7 mouse cellular contexts compared by ENCODE assay signal in the genomic region with DNA sequence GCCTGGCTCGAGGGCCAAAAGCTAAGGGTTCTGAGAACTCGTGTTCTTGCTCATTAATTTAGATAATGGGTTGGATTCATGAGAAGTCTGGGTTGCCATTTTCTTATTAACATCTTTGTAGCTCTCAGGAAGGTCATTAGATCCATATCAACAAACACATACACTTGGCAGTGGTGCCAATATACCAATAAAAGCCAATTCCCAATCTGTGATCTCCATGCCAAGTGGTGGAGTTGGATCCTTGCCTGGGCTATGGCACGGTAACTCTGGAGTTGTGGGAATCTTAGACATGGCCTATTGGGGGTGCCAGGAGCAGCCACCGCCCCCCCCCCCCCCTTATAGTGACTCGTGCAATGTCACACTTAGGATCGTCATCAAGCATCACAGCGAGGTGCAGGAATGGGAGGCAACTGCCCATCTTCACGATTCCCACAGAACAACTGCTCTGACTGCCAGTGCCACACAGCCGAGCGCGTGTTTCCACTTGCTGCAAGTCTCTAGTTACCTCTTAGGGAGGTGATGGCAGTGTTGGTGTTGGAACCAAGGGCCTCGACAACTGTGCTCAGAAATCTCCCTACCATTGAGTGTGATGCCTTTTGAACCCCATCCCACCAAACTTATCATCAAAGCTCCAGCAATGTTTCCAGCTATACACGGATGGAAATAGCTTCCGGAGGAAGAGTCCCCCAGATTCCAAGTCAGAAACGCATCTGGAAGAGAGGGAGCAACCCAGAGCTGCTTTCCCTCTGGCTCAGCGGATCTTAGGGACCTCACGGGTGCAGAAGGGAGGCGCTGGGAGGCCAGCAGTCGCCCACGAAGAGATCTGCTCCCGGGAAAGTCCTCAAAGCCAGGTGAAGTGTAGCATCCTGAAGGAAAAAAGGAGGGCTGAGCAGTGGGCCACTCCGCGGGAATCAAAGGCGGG. TPM values are rescaled to one million over a fixed set of nuclear protein-coding genes. Genes with fewer than 3 reads are reported as not detected.
DNase-seq lines count a peak whose midpoint lies in the region; ATAC-seq and TF ChIP-seq lines count a peak whose summit lies in the region.

No protein-coding gene starts in this region.

- H3K36me3 ChIP-seq in E14TG2a.4 (ENCODE audit: insufficient read depth, low read length), result no peaks in the 10 kb centered on the region
- no peaks in the 10 kb centered on the region for H3K36me3 ChIP-seq in liver, embryonic 15.5 days (replicated peaks)

- TF ChIP-seq CTCF in E14TG2a.4 (conservative IDR thresholded peaks at IDR 0.05; ENCODE audit: low read length), result no peak
- TF ChIP-seq CTCF in brain, embryonic 14.5 days (IDR thresholded peaks at IDR 0.05; ENCODE audit: borderline replicate concordance, extremely low read depth, insufficient read depth, insufficient read length), result no peak
- no peak for TF ChIP-seq CTCF in cerebellum, adult 2 months (IDR thresholded peaks at IDR 0.05; ENCODE audit: borderline replicate concordance, insufficient read depth, low read depth, low read length)

- no peak for TF ChIP-seq POLR2A in brain, embryonic 14.5 days (IDR thresholded peaks at IDR 0.05; ENCODE audit: borderline replicate concordance, extremely low read depth, insufficient read depth, insufficient read length, poor library complexity, severe bottlenecking)
- TF ChIP-seq POLR2A in cerebellum, adult 2 months (IDR thresholded peaks at IDR 0.05; ENCODE audit: borderline replicate concordance, insufficient read depth, low read length), result no peak

- H3K4me2 ChIP-seq in liver, embryonic 15.5 days, result peak overlapping the region; percentile 43

- no peak overlapping the region for H3K9ac ChIP-seq in liver, embryonic 15.5 days

- DNase-seq in brain, embryonic 14.5 days (ENCODE audit: low read depth), result peak; percentile 57
- peak; percentile 16 to 38 for DNase-seq in heart, postnatal 36 days
- DNase-seq in cerebellum, postnatal 4 days (ENCODE audit: low spot score in 2 of 2), result no peak
- DNase-seq in cerebellum, adult 2 months, result no peak
- no peak for DNase-seq in thymus, postnatal 14 days

- WGBS in liver, embryonic 15.5 days (ENCODE audit: insufficient replicate concordance), result 34% methylated on average over 24 of the region's 24 CpGs
- 39% methylated on average over 24 of the region's 24 CpGs for WGBS in cerebellum, adult 2 months

- peaks cover 53% of the 10 kb centered on the region for H3K4me1 ChIP-seq in E14TG2a.4 (replicated peaks; ENCODE audit: low read depth, low read length)
- H3K4me1 ChIP-seq in liver, embryonic 15.5 days (replicated peaks), result peaks cover 5% of the 10 kb centered on the region
- H3K4me1 ChIP-seq in cerebellum, adult 2 months (ENCODE audit: control insufficient read depth, insufficient read depth, low read length), result no peaks in the 10 kb centered on the region

- ATAC-seq in liver, embryonic 15.5 days (ENCODE audit: insufficient read depth), result no peak

- H3K27ac ChIP-seq in liver, embryonic 15.5 days (replicated peaks), result 0 out of 2 replicates have a peak overlapping the region, but pooled peaks have one; percentile 19
- no peak overlapping the region for H3K27ac ChIP-seq in cerebellum, adult 2 months (ENCODE audit: insufficient read depth, low read length)

- intact Hi-C loops in heart, postnatal 36 days (cut with DNase I), result loop anchor here (1.0 to 10.0 kb wide), 3 partner anchors 29 to 100 kb away; a partner anchor contains a TSS

- H3K9me3 ChIP-seq in E14TG2a.4 (ENCODE audit: low read length), result no peaks in the 10 kb centered on the region
- no peaks in the 10 kb centered on the region for H3K9me3 ChIP-seq in liver, embryonic 15.5 days (replicated peaks)

- peak overlapping the region; percentile 48; the same call in 1 of the 2 replicates for H3K4me3 ChIP-seq in E14TG2a.4 (replicated peaks; ENCODE audit: low read length)
- no peak overlapping the region for H3K4me3 ChIP-seq in liver, embryonic 15.5 days (replicated peaks)
- H3K4me3 ChIP-seq in cerebellum, adult 2 months (replicated peaks; ENCODE audit: insufficient read depth, low read depth, low read length), result no peak overlapping the region

- peaks cover 27% of the 10 kb centered on the region for H3K27me3 ChIP-seq in E14TG2a.4 (ENCODE audit: insufficient read depth, low read length)
- H3K27me3 ChIP-seq in liver, embryonic 15.5 days, result peaks cover 41% of the 10 kb centered on the region
- H3K27me3 ChIP-seq in cerebellum, adult 2 months (ENCODE audit: control insufficient read depth, insufficient read depth, low read length), result no peaks in the 10 kb centered on the region

RNA-seq across cellular contexts. Expression of a gene that starts 46.8 kb away (rescaled TPM):
- 12.2 and 20.0 TPM in 2 replicates for polyA plus RNA-seq in brain, embryonic 14.5 days (2012; rRNA removed)
- 10 to 100 TPM; 26.8 to 28.8 TPM for total RNA-seq in heart, postnatal 36 days (2021)
- 4.6 and 5.3 TPM in 2 replicates for polyA plus RNA-seq in liver, embryonic 15.5 days (2015; fragmentation: Nextera tagmentation; extraction: Ambion mirVana)
- polyA plus RNA-seq in cerebellum, adult 2 months (2012; rRNA removed), result 24.3 and 24.4 TPM in 2 replicates

RNA-seq across cellular contexts. Expression of a gene that starts 50.8 kb away (rescaled TPM):
- polyA plus RNA-seq in brain, embryonic 14.5 days (2012; rRNA removed), result 0.59 and 1.0 TPM in 2 replicates
- not detected for total RNA-seq in heart, postnatal 36 days (2021)
- 0.02 and 0.03 TPM in 2 replicates for polyA plus RNA-seq in liver, embryonic 15.5 days (2015; fragmentation: Nextera tagmentation; extraction: Ambion mirVana)
- polyA plus RNA-seq in cerebellum, adult 2 months (2012; rRNA removed), result 0.13 and 0.20 TPM in 2 replicates

RNA-seq across cellular contexts. Expression of a gene that starts 53.2 kb away (rescaled TPM):
- polyA plus RNA-seq in brain, embryonic 14.5 days (2012; rRNA removed), result 2.0 and 3.0 TPM in 2 replicates
- 10 to 100 TPM; 22.5 to 27.4 TPM for total RNA-seq in heart, postnatal 36 days (2021)
- 0.25 and 0.38 TPM in 2 replicates for polyA plus RNA-seq in liver, embryonic 15.5 days (2015; fragmentation: Nextera tagmentation; extraction: Ambion mirVana)
- polyA plus RNA-seq in cerebellum, adult 2 months (2012; rRNA removed), result 4.0 and 4.1 TPM in 2 replicates

Comparison
In these comparisons a context has a peak if more than half of its experiments do, and no peak if none do; other contexts are left out.
1. DNase-seq: peak in brain, embryonic 14.5 days (single experiment) and heart, postnatal 36 days (2 of 2); none in cerebellum, postnatal 4 days (0 of 2), cerebellum, adult 2 months (0 of 2) and thymus, postnatal 14 days (single experiment).